Mouse (Mus musculus): ENCODE results near the gene Agfg2. TPM values are rescaled to one million over a fixed set of nuclear protein-coding genes. Genes with fewer than 3 reads are reported as not detected.
"Not testable (repeated sequence)": the region's sequence is repeated elsewhere in the genome, so short reads cannot be mapped to it uniquely, and the experiment has no call there.

Gene Agfg2
- polyA plus RNA-seq (2016; fragmentation: Nextera tagmentation; extraction: Ambion mirVana), result 27.2 and 28.0 TPM in 2 replicates

- Histone ChIP-seq H3K4me3 (peak within 1 kb of the TSS; percentile 82), H3K27me3 (ENCODE audit: poor library complexity, severe bottlenecking) (peaks cover 15% of the 10 kb centered on the region), H3K9me3 (no peaks in the 10 kb centered on the region), H3K36me3 (replicated peaks) (peaks cover 28% of the 10 kb centered on the region), H3K4me1 (peaks cover 34% of the 10 kb centered on the region), H3K27ac (peak within 1 kb of the TSS; percentile 91)
- peak; percentile 99 for DNase-seq (ENCODE audit: extremely low spot score, low spot score)
- under 1% methylated on average over 62 of the region's 62 CpGs for WGBS
Observed at GRCm38 (mm10) chr5:137684294-137685123, at the start of gene Agfg2. TSS of gene Agfg2 (minus strand) at chr5:137684726.

- peaks cover 6% of the 10 kb centered on the region for H3K27me3 ChIP-seq (ENCODE audit: poor library complexity, severe bottlenecking)
- WGBS, result 61% methylated on average over 12 of the region's 12 CpGs
- peaks cover 4% of the 10 kb centered on the region for H3K9me3 ChIP-seq
- peak overlapping the region; percentile 42 for H3K4me3 ChIP-seq
- peak overlapping the region; percentile 94 for H3K27ac ChIP-seq
- H3K36me3 ChIP-seq (replicated peaks), result peaks cover 84% of the 10 kb centered on the region
- H3K4me1 ChIP-seq, result peaks cover 67% of the 10 kb centered on the region
- DNase-seq (ENCODE audit: extremely low spot score, low spot score), result no peak
Observed at GRCm38 (mm10) chr5:137733638-137734288, 49.2 kb upstream of the Agfg2 start.

GRCm38 (mm10) chr5:137726767-137727166 lies 42.2 kb upstream of the Agfg2 start:
- no peaks in the 10 kb centered on the region for H3K9me3 ChIP-seq
- no peak overlapping the region for H3K27ac ChIP-seq
- WGBS, result 74% methylated on average over 6 of the region's 6 CpGs
- H3K27me3 ChIP-seq (ENCODE audit: poor library complexity, severe bottlenecking), result peaks cover 10% of the 10 kb centered on the region
- H3K4me1 ChIP-seq, result peaks cover 9% of the 10 kb centered on the region
- peaks cover 27% of the 10 kb centered on the region for H3K36me3 ChIP-seq (replicated peaks)
- DNase-seq (ENCODE audit: extremely low spot score, low spot score), result no peak
- H3K4me3 ChIP-seq, result no peak overlapping the region

- H3K36me3 ChIP-seq (replicated peaks), result peaks cover 3% of the 10 kb centered on the region; the same call in 1 of the 2 replicates
- 93% methylated on average over 5 of the region's 5 CpGs for WGBS
- peaks cover 11% of the 10 kb centered on the region for H3K27me3 ChIP-seq (ENCODE audit: poor library complexity, severe bottlenecking)
- peaks cover 6% of the 10 kb centered on the region for H3K4me1 ChIP-seq
- H3K27ac ChIP-seq, result no peak overlapping the region
- no peak for DNase-seq (ENCODE audit: extremely low spot score, low spot score)
- no peak overlapping the region for H3K4me3 ChIP-seq
- H3K9me3 ChIP-seq, result no peaks in the 10 kb centered on the region
Observed at GRCm38 (mm10) chr5:137723840-137724239, 39.3 kb upstream of the Agfg2 start.

- H3K36me3 ChIP-seq (replicated peaks); H3K9me3 ChIP-seq; DNase-seq (ENCODE audit: extremely low spot score, low spot score): not testable (repeated sequence)
- WGBS, result 25% methylated on average over 11 of the region's 16 CpGs
- Histone ChIP-seq H3K4me3 (peak overlapping the region; percentile 25; the same call in 1 of the 2 replicates), H3K27ac (0 out of 2 replicates have a peak overlapping the region, but pooled peaks have one; percentile 20), H3K4me1 (peaks cover 10% of the 10 kb centered on the region), H3K27me3 (ENCODE audit: poor library complexity, severe bottlenecking) (peaks cover 11% of the 10 kb centered on the region)
Observed at GRCm38 (mm10) chr5:137720558-137721164, 36.1 kb upstream of the Agfg2 start.

- no peak overlapping the region for H3K4me3 ChIP-seq
- 88% methylated on average over 6 of the region's 6 CpGs for whole genome bisulfite sequencing
- no peaks in the 10 kb centered on the region for H3K36me3 ChIP-seq (replicated peaks)
- DNase-seq (ENCODE audit: extremely low spot score, low spot score), result no peak
- H3K4me1 ChIP-seq, result peaks cover 10% of the 10 kb centered on the region
- no peak overlapping the region for H3K27ac ChIP-seq
- no peaks in the 10 kb centered on the region for H3K9me3 ChIP-seq
- peaks cover 11% of the 10 kb centered on the region for H3K27me3 ChIP-seq (ENCODE audit: poor library complexity, severe bottlenecking)
Observed at GRCm38 (mm10) chr5:137719088-137719487, 34.6 kb upstream of the Agfg2 start.

GRCm38 (mm10) chr5:137718020-137718790 lies 33.7 kb upstream of the Agfg2 start:
- WGBS, result 73% methylated on average over 8 of the region's 8 CpGs
- Histone ChIP-seq H3K9me3 (no peaks in the 10 kb centered on the region), H3K4me1 (peaks cover 10% of the 10 kb centered on the region), H3K27ac (no peak overlapping the region), H3K27me3 (ENCODE audit: poor library complexity, severe bottlenecking) (peaks cover 11% of the 10 kb centered on the region), H3K36me3 (replicated peaks) (no peaks in the 10 kb centered on the region), H3K4me3 (no peak overlapping the region)
- no peak for DNase-seq (ENCODE audit: extremely low spot score, low spot score)

GRCm38 (mm10) chr5:137715685-137716084 lies 31.2 kb upstream of the Agfg2 start:
- Histone ChIP-seq H3K4me1 (peaks cover 8% of the 10 kb centered on the region), H3K36me3 (replicated peaks) (no peaks in the 10 kb centered on the region), H3K9me3 (no peaks in the 10 kb centered on the region), H3K27ac (no peak overlapping the region), H3K4me3 (no peak overlapping the region), H3K27me3 (ENCODE audit: poor library complexity, severe bottlenecking) (peaks cover 4% of the 10 kb centered on the region; the same call in 1 of the 2 replicates)
- no peak for DNase-seq (ENCODE audit: extremely low spot score, low spot score)
- WGBS, result 81% methylated on average over 8 of the region's 8 CpGs

GRCm38 (mm10) chr5:137713454-137713853 lies 28.9 kb upstream of the Agfg2 start:
- DNase-seq (ENCODE audit: extremely low spot score, low spot score), result no peak
- H3K27ac ChIP-seq, result no peak overlapping the region
- H3K36me3 ChIP-seq (replicated peaks), result no peaks in the 10 kb centered on the region
- 87% methylated on average over 5 of the region's 5 CpGs for WGBS
- no peaks in the 10 kb centered on the region for H3K27me3 ChIP-seq (ENCODE audit: poor library complexity, severe bottlenecking)
- no peak overlapping the region for H3K4me3 ChIP-seq
- H3K4me1 ChIP-seq, result peaks cover 4% of the 10 kb centered on the region
- H3K9me3 ChIP-seq, result no peaks in the 10 kb centered on the region

- no peak for DNase-seq (ENCODE audit: extremely low spot score, low spot score)
- H3K27me3 ChIP-seq (ENCODE audit: poor library complexity, severe bottlenecking), result no peaks in the 10 kb centered on the region
- H3K9me3 ChIP-seq, result no peaks in the 10 kb centered on the region
- WGBS, result 88% methylated on average over 12 of the region's 12 CpGs
- no peaks in the 10 kb centered on the region for H3K36me3 ChIP-seq (replicated peaks)
- H3K27ac ChIP-seq, result no peak overlapping the region
- no peak overlapping the region for H3K4me3 ChIP-seq
- peaks cover 23% of the 10 kb centered on the region for H3K4me1 ChIP-seq
Observed at GRCm38 (mm10) chr5:137706913-137707633, 22.5 kb upstream of the Agfg2 start.

GRCm38 (mm10) chr5:137705242-137705641 lies 20.7 kb upstream of the Agfg2 start:
- Histone ChIP-seq H3K4me1 (peaks cover 23% of the 10 kb centered on the region), H3K27ac (no peak overlapping the region), H3K9me3 (no peaks in the 10 kb centered on the region), H3K36me3 (replicated peaks) (no peaks in the 10 kb centered on the region), H3K4me3 (no peak overlapping the region), H3K27me3 (ENCODE audit: poor library complexity, severe bottlenecking) (no peaks in the 10 kb centered on the region)
- 69% methylated on average over 6 of the region's 6 CpGs for WGBS
- DNase-seq (ENCODE audit: extremely low spot score, low spot score), result no peak

- H3K27me3 ChIP-seq (ENCODE audit: poor library complexity, severe bottlenecking), result no peaks in the 10 kb centered on the region
- H3K4me3 ChIP-seq, result no peak overlapping the region
- WGBS, result 70% methylated on average over 2 of the region's 2 CpGs
- DNase-seq (ENCODE audit: extremely low spot score, low spot score), result no peak
- peaks cover 6% of the 10 kb centered on the region for H3K4me1 ChIP-seq
- no peak overlapping the region for H3K27ac ChIP-seq
- no peaks in the 10 kb centered on the region for H3K36me3 ChIP-seq (replicated peaks)
- no peaks in the 10 kb centered on the region for H3K9me3 ChIP-seq
Observed at GRCm38 (mm10) chr5:137699850-137700249, 15.3 kb upstream of the Agfg2 start.

Measured in forebrain, embryonic 10.5 days (tissue).